ENCODE assay signal across 20 mouse cellular contexts in the genomic region with DNA sequence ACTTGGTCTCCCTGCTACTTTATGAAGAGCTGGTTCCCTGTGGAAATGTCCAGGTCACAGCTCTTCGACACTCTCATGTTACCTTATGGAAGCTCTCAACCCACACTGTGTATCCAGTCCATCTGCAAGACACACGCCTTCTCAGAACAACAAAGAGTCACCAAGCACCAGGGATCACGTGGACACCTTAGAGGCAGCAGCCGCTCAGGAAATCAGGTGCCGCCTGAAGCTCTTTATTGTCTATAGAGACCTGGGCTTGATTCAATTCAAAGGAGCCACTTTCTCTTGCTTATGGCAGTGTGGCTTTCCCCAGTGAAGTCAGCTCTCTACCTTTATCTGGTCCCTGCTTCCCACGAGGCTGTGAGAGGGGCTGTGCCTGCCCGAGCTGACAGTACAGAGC. TPM values are rescaled to one million over a fixed set of nuclear protein-coding genes. Genes with fewer than 3 reads are reported as not detected.
DNase-seq lines count a peak whose midpoint lies in the region; ATAC-seq and TF ChIP-seq lines count a peak whose summit lies in the region.
"Had no signal": no experiment of that assay in that cellular context is flagged by ENCODE, and none has a peak within 500 bp of the region (broad histone marks: within the 10 kb centered on the region; RNA-seq: fewer than 3 reads in every experiment).

No protein-coding gene starts in this region.

- H3K4me2 ChIP-seq in midbrain, postnatal 0 days (ENCODE audit: low read depth, low read length, poor library complexity, severe bottlenecking), result no peak overlapping the region
- H3K4me2 ChIP-seq: heart, embryonic 15.5 days had no signal

- 16% methylated on average over 7 of the region's 7 CpGs for WGBS in thymus, adult 2 months
- WGBS in midbrain, postnatal 0 days, result 29% methylated on average over 7 of the region's 7 CpGs

- H3K4me1 ChIP-seq in thymus, adult 2 months (replicated peaks; ENCODE audit: control insufficient read depth, insufficient read depth, low read length), result peaks cover 53% of the 10 kb centered on the region
- peaks cover 11% of the 10 kb centered on the region for H3K4me1 ChIP-seq in midbrain, postnatal 0 days (ENCODE audit: insufficient read depth, low read length)

- H3K4me3 ChIP-seq in thymus, adult 2 months (ENCODE audit: control insufficient read depth, insufficient read depth, low read length), result no peak overlapping the region
- no peak overlapping the region for H3K4me3 ChIP-seq in midbrain, postnatal 0 days (ENCODE audit: low read depth, low read length)
- H3K4me3 ChIP-seq: heart, embryonic 15.5 days had no signal

- no peaks in the 10 kb centered on the region for H3K9me3 ChIP-seq in midbrain, postnatal 0 days (ENCODE audit: low read length)
- H3K9me3 ChIP-seq: heart, embryonic 15.5 days had no signal

- intact Hi-C loops in heart, postnatal 10 days (cut with DNase I), result no loop called here

- DNase-seq in heart, adult 11 months, result peak; percentile 87
- DNase-seq in heart, postnatal 10 days, result no peak
- DNase-seq in thymus, adult 2 months, result no peak
- no peak for DNase-seq in thymus, adult 18-20 months
- DNase-seq in midbrain, postnatal 0 days (ENCODE audit: low spot score), result no peak
- DNase-seq in layer of hippocampus, adult 9-11 months, result no peak
- no peak for DNase-seq in lung, adult 18-20 months
- DNase-seq: adrenal gland, postnatal 10 days; B cell, adult 2 months; lung, embryonic 14.5 days had no signal

- no peak for TF ChIP-seq CTCF in thymus, adult 2 months (IDR thresholded peaks at IDR 0.05; ENCODE audit: borderline replicate concordance, control insufficient read depth, extremely low read depth, insufficient read depth, low read length, poor library complexity)
- TF ChIP-seq CTCF in midbrain, postnatal 0 days (IDR thresholded peaks at IDR 0.05), result no peak

- no peaks in the 10 kb centered on the region for H3K36me3 ChIP-seq in thymus, adult 2 months (ENCODE audit: control insufficient read depth, insufficient read depth, low read length)
- no peaks in the 10 kb centered on the region for H3K36me3 ChIP-seq in midbrain, postnatal 0 days (ENCODE audit: insufficient read depth, low read length)
- H3K36me3 ChIP-seq: heart, embryonic 15.5 days had no signal

- no peak for TF ChIP-seq POLR2A in thymus, adult 2 months (IDR thresholded peaks at IDR 0.05; ENCODE audit: control insufficient read depth, extremely low read depth, insufficient read depth, low read length, poor library complexity)

- H3K27ac ChIP-seq in thymus, adult 2 months (ENCODE audit: control insufficient read depth, insufficient read depth, low read length), result peak overlapping the region; percentile 33; the same call in 1 of the 2 replicates
- H3K27ac ChIP-seq in midbrain, postnatal 0 days (ENCODE audit: low read depth, low read length), result 0 out of 2 replicates have a peak overlapping the region, but pooled peaks have one; percentile 9
- H3K27ac ChIP-seq: heart, embryonic 15.5 days; stomach, postnatal 0 days had no signal

- no peak for ATAC-seq in midbrain, postnatal 0 days (ENCODE audit: low FRiP score)
- no peak for ATAC-seq in cerebellum, adult (ENCODE audit: insufficient number of reproducible peaks, low FRiP score, low TSS enrichment)
- ATAC-seq: intestine, postnatal 0 days; Patski had no signal

- no peak overlapping the region for H3K9ac ChIP-seq in midbrain, postnatal 0 days (replicated peaks; ENCODE audit: low read length, poor library complexity, severe bottlenecking)
- H3K9ac ChIP-seq: heart, embryonic 15.5 days; lung, embryonic 14.5 days had no signal

- H3K27me3 ChIP-seq in thymus, adult 2 months (ENCODE audit: control insufficient read depth, insufficient read depth, low read length), result no peaks in the 10 kb centered on the region
- H3K27me3 ChIP-seq in midbrain, postnatal 0 days (ENCODE audit: insufficient read depth, low read length), result no peaks in the 10 kb centered on the region

RNA-seq across cellular contexts. Expression of a gene that starts 18.7 kb away (rescaled TPM):
- 10 to 100 TPM; 22.2 to 24.5 TPM for total RNA-seq in heart, postnatal 10 days (2021)
- polyA plus RNA-seq in thymus, adult 2 months (2012; rRNA removed), result 62.3 and 76.8 TPM in 2 replicates
- 11.1 and 11.8 TPM in 2 replicates for total RNA-seq in midbrain, postnatal 0 days (2014; rRNA removed)
- polyA plus RNA-seq in midbrain, postnatal 0 days (2015; fragmentation: Nextera tagmentation; extraction: Ambion mirVana), result 13.3 and 15.9 TPM in 2 replicates

RNA-seq across cellular contexts. Expression of a gene that starts 57.6 kb away (rescaled TPM):
- not detected for total RNA-seq in heart, postnatal 10 days (2021)
- 0.20 and 0.42 TPM in 2 replicates for polyA plus RNA-seq in thymus, adult 2 months (2012; rRNA removed)
- not detected in 2 replicates for total RNA-seq in midbrain, postnatal 0 days (2014; rRNA removed)
- polyA plus RNA-seq in midbrain, postnatal 0 days (2015; fragmentation: Nextera tagmentation; extraction: Ambion mirVana), result not detected in 2 replicates
- total RNA-seq: adrenal gland, postnatal 10 days; gastrocnemius, adult 18-20 months; layer of hippocampus, adult 18-20 months; left cerebral cortex, postnatal 10 days had no signal
- polyA plus RNA-seq: cortical plate, adult 2 months; heart, embryonic 15.5 days; intestine, postnatal 0 days; lung, embryonic 14.5 days; small intestine, adult 2 months had no signal
